Mouse (Mus musculus) layer of hippocampus, postnatal 25 days (tissue): ENCODE data around the gene Itgae. TPM values are rescaled to one million over a fixed set of nuclear protein-coding genes. Genes with fewer than 3 reads are reported as not detected.
A peak's percentile ranks its signal among the peaks of the same experiment; 100 is the strongest.

Experiments
- DNase-seq, 2 experiments: peaks; one replicate each; pipeline ENCODE4 v3.0.0; 2022; ENCODE audit warnings: mixed read lengths in 2 of 2, low spot score in 1 of 2; ENCODE audit errors: extremely low spot score in 1 of 2
- total RNA-seq, 2 experiments: library from RNA; stranded (reverse); gene quantifications; 2 replicates each; pipeline ENCODE4 v1.2.3; 2021

Itgae gene
- total RNA-seq, 2 experiments from 2014 or later: 0.12 to 0.15 TPM

DNA sequence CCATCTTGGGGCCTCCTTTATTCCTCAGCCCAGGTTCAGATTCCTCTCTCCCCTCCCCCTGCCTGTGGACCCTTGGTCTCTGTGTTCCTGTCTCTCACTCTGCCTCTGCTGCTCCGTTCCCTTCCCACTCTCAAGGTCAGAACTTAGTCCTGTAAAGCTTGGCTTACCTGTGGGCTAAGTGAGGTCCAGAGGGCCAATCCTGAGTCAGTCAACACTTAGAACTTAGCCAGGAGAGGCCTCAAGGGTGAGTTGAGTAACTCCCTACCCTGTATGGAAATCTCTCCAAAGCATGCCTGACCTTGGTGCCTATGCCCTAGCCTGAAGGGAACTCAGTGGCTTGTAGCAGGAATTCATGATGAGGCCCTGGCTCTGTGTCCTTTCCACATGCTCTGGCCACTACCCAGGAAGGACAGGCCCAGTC lies 53.9 kb downstream of the Itgae start:
- DNase-seq: no peak

DNA sequence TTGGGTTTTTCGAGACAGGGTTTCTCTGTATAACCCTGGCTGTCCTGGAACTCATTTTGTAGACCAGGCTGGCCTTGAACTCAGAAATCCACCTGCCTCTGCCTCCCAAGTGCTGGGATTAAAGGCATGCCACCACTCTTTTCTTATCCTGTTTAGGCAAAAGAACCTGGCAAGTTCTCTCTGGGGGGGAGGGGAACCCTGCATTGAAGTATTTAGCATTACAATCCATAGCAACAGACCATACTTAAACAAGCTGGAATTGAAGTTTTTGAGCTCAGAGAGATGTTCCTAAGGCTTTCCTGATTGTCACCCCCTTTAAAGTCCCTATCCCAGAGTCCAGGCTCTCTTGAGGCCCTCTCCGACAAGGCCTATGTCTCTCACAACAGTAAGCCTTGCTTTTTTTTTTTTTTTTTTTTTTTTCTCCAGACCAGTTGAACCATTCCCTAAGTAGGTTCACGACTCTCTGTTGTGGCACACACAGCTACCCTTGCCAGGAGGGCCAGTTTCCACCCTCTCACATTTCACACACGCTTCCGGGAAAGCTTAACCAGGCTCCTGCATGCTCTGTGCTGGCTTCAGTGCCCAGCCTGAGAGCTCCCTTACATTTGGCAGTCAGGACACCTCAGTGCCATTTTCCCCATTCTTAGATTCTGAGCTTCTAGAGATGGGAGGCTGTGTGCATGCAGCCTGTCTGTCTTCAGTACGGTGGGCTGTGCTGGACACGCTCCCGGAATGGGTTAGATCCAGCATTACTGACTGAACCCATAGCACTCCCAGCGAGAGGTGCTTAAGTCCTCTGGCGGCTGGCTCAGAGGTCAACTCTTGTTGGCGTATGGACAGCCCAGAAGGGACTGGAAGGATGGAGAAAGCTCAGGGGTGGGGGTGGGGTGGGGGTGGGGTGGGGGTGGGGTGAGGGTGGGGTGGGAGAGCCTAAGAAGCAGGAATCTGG lies 55.9 kb downstream of the Itgae start:
- DNase-seq: no peak

DNA sequence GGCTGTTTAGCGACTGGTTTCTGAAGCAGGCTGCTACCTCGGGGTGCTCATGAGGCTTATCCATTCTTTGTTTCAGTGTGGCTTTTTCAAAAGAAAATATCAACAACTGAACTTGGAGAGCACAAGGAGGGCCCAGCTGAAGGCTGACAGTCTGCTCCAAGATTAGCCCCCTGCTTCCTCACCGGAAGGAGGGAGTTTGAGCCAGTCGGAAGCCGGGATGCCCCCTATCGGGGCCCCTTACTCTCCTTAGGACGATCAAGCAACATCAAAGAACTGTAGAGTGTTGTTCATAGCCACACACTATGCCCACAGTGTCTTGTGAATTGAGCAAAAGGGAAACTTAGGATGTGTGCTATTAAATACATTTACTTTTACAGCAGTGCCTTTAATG lies 56.6 kb downstream of the Itgae start:
- DNase-seq: no peak

DNA sequence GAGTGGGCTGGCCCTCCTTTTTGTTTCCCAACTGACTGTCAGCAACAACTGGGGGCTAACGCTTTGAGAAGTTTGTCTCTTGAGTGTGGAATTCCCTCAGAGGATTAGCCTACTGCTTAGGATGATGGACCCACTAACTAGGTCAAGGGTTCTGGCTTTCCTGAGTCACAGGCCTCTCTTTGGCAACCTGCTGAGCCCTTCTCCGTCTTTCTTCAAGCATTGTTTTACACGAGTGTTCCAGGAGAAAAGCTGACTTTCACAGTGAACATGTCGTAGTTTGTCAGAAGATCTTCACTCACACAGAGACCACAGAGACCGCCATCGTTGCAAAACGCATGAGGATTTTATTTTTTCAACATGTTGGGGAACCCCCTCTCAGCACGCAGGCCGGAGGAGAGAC lies 57.8 kb downstream of the Itgae start:
- no peak for DNase-seq

DNA sequence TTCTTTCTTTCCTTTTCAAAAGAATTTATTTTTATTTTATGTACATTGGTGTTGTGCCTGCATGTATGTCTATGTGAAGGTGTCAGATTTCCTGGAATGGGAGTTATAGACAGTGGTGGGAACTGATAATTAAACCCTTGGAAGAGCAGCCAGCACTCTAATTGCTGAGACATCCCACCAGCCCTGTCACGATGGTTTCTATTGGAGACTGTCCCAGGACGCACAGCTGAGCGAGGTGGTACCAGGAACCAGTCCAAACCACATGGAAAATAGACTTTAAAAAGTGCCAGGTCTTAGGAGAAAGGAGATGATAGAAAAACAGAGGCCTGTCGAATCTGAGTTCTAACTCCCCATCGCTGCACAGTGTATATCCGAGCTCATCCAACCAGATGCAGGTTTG lies 64.7 kb downstream of the Itgae start:
- no peak for DNase-seq

DNA sequence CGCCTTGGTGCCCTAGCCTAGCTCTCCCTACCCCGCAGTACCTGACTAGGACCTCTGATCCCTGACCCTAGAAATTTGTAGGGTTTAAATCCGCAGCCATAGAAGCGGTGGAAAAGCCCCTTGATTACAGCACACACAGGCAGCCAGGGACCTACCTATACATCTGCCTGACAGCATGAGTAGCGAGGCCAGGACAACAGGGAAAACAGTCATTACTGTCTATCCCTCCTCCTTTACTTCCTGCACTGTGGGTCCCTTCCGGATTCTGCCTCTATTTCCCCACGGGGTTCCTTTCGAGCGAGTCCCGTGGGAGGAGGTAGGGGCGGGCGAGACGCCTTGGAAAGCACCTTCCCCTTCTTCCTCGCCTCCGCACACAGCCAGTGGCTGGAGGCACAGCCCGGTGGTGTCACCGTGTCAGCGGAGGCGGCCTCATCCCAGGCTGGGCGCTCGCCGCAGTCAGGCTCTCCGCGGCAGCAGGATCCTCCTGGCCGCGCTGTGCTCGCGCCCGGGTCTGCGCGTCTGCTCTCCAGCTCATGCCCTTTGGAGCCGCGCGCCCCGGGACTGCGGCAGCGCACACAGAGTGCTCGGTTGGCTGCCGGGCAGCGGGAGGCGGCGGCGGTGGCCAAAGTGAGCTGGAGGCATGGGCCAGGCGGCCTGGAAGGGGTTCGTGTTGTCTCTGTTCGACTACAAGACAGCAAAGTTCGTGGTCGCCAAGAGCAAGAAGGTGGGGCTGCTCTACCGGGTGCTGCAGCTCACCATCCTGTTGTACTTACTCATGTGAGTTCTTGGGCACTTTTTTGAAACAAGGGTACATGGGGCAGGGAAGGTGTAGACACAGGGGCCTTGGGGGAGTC lies 69.8 kb downstream of the Itgae start, which contains the start of gene P2rx5:
Gene P2rx5, plus strand, starts transcription at position 465 of the 854 bp plus-strand sequence.
- DNase-seq: peak in 1 of 2 experiments; percentile 10

DNA sequence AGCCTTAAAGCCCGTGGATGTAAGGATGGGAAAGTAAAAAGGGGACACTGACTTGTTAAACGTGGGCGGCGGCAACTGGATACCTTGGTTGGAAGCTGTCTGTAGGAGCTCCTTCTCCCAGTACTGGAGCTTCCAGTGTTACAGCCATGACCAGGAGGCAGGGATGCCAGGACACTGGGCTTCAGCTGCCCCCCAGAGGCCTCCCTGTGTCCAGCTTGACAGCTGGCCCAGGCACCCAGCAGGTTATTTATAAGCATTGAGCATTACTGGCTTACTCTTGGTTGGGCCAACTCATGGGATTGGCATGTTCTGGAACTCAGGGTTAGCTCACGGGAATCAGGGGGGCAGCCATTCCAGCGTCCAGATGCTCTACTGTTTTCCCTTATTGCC lies 70.4 kb downstream of the Itgae start:
- DNase-seq: no peak

DNA sequence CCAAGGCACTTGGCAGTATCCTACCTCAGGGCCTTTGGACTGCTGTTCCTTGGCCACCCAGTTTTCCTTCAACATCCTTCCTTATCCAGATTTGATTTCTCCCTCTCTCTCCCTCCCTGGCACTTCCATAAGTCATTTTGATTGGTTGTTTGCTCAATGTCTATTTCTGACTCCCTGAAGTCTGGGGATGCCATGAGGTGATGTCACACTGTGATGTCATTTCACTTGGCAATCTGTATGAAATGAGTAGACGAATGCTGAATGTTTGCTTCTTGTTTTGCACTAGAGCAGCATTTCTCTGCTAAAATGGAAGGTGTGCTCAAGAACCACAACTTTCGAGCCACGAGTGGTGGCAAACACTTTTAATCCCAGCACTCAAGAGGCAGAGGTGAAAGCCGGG lies 71.2 kb downstream of the Itgae start:
- no peak for DNase-seq

DNA sequence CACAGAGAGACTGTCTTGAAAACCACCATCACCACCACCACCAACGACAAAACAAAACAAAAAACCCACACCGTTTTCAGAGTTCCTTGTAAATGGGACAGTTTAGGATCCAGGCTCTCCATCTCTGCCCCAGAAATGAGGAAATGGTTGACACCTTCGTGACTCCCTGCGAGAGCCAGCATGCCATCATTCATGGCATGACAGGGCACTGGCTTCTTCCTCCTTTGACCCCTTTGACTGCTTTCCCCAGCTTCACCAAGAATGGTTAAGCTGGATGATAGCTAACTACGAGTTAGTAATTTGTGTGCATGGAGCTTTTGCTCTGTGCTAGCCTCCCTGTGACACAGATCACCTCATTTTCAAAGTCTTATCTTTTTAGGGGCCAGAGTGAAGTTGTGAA lies 71.9 kb downstream of the Itgae start:
- DNase-seq: no peak

DNA sequence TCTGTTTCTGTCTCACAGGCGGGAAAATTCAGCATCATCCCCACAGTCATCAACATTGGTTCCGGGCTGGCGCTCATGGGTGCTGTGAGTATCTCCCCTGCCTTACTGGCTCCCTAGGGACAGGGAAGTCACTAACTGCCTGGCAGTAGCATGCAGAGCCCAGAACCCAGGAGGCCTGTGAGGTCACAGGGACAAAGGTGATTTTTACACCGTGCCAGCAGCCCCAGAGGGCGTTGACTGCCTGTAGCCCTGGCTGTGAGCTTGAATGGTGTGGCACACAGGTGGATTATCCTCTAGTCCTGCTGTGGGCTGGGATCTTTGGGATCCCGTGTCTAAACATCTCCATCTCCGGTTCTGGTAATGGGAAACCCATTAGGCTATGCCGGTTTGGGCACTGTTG lies 77.7 kb downstream of the Itgae start:
- no peak for DNase-seq

DNA sequence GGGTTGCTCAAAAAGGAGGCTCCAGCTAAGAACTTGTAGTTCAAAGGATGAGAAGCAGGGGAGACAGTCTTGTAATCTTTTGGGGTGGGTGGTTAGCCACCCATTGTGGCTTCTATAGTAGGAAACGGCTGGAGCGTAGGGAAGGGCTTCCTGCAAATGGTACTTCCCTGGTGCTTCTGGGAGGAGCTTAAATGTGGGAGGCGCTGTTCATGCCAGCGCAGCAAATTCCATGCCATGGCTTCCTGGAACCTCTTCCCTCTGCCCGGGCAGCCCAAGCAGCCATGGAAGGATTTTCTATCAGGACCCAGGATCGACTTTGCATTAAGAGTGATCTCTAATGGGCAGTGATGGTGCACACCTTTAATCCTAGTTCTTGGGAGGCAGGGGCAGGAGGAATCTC lies 78.2 kb downstream of the Itgae start:
- DNase-seq: no peak

DNA sequence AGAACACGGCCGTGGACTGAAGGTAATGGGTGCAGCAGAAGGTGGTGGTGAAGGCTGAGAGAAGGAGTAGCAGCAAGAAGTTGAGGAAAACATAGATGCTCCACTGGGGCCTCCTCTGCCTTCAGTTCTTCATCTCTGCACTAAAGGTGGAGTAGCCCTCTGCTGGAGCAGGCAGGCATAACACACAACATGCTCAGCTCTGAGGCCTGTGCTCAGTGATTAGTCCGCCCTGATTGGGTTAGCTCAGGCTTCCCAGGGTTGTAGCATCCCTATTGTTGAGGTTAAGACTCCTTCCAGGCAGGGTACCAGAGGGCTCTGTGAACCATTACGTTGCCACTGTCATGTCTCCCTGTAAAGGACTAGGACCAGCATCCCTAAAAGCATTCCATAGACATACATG lies 78.8 kb downstream of the Itgae start:
- peak in 1 of 2 experiments; percentile 74 for DNase-seq

DNA sequence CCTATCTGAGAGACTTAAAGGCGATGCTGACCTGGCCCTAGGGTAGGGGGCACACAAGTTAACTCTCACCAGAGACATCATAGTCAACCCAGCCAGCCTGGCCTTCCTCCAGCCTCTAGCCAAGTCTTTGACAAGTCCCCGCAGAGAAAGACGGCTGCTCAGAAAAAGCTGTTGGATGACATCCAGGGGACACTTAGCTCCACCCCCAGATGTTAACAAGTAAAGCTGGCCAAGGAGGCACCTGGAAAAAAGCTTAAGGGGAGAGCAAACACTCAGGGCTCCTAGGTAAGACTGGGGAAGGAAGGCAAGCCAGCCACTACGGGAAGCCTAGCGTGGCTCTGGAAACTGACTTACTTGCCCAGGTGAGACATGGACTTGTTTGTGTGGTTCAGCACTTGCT lies 81.8 kb downstream of the Itgae start:
- DNase-seq: no peak

DNA sequence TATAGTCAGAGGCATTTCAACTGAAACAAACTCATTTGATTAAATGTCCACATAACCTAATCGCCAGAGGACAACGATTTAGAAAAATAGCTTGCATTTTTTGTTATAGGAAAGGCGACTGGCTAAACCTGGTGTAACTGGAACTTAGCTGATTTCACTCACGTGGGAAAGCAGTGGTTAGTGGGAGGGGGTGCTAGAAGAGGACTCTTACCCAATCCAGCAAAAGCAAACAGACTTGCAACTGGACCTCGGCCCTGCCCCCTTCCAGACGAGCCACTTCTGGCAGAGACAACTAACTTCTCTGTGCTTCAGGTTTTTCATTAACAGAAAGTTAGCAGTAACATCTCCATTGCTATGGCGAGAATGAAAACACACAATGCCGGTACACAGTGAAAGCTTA lies 85.2 kb downstream of the Itgae start:
- no peak for DNase-seq

DNA sequence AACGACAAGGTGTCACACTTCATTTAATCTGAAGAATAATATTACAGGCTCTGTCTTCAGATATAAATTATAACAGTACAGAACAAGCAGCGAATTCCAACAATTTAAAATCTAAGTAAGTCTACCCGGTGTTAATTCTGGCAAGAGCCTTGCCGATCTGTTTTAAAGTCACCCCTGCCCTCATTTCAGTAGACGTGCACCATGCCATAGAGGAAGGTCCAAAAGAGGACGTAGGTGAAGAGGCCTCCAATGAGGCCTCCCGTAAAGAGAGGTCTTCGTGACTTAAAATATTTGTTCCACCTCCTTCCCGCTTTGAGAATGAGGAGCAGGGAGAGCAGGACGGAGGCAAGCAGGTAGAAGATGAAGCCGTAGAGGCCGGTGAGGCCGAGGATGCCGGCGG lies 85.8 kb downstream of the Itgae start:
- DNase-seq: no peak

DNA sequence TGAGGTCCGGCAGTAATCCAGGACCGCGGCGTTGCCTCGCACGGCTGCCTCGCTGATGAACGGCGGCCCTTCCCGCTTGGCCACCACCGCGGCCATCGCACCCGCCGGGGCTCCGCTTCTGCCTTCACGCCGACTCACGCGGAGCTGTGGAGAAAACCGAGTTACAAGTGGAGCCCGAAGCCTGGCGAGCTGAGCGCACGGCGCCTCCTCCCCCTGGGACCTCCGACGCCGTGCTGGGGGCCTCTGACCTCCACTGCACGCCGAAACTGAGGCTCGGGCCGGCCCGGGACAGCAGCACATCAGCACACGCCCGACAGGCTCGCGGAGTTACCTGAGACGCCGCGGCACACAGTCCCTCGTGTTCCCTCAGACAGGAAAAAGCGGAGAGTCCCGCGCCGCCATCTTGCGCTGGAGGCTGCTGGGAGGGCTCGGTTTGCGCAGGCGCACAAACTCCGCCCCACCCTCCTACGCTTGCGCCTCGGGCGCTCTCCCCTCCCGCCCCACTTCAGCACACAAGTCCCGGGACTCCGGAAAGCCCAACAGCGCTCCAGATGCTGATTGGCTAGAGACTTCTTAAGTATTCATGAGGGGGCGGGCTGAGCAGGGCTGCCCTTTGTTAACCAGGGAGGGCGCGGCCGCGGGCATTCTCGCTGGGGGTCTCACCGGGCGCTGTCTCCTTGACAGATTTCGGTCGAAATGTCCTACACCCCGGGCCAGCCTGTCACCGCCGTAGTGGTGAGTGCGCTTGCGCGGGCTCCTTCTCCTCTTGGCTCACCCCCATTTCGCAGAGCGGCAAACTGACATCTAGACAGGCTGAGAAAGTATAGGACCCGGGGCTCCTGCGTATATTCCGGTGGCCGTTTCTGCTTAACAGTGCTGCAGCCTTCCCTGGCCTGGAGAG lies 86.5 kb downstream of the Itgae start, which contains the start of the genes Emc6 and Tax1bp3:
Gene Emc6, minus strand, starts transcription at position 430 of the 901 bp plus-strand sequence.
Gene Tax1bp3, plus strand, starts transcription at position 476 of the 901 bp plus-strand sequence.
- DNase-seq: peak; percentile 88 to 94

DNA sequence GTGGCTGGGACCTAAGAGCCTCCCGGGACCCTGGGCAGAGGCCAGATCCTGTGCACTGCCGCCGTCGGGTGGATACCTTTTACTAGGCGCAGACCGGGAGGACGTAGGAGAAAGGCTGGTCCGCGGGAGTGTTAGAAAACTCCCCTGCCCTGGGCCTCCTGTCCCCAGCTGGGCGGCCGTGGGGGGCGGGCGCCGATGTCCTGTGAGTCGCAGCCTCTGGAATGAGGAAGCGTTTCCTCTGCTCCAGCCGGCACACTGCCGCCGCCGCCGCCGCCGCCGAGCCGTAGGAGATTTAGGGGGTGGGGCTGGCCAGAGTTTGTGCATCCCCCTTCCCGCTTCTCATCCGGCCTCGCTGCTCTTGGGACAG lies 87.1 kb downstream of the Itgae start:
- DNase-seq: peak in 1 of 2 experiments; percentile 23

DNA sequence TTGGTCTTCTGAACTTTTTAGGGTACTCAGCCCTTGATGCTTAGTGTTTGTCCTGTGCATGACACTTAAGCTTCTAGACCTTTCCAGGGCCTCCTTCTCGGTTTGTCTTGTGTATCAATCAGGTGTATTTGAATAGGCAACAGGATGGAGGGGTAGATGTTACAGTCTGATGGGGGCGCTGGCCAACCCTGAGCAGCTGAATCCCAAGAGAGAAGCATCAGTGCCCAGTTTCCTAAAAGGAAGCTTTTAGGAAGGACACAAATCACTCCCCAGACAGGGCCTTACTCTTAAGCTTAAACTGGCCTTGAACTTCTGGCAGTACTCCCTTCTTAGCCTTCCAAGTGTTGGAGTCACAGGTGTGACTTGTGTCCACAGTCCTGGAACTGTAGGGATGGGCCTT lies 87.5 kb downstream of the Itgae start:
- no peak for DNase-seq

DNA sequence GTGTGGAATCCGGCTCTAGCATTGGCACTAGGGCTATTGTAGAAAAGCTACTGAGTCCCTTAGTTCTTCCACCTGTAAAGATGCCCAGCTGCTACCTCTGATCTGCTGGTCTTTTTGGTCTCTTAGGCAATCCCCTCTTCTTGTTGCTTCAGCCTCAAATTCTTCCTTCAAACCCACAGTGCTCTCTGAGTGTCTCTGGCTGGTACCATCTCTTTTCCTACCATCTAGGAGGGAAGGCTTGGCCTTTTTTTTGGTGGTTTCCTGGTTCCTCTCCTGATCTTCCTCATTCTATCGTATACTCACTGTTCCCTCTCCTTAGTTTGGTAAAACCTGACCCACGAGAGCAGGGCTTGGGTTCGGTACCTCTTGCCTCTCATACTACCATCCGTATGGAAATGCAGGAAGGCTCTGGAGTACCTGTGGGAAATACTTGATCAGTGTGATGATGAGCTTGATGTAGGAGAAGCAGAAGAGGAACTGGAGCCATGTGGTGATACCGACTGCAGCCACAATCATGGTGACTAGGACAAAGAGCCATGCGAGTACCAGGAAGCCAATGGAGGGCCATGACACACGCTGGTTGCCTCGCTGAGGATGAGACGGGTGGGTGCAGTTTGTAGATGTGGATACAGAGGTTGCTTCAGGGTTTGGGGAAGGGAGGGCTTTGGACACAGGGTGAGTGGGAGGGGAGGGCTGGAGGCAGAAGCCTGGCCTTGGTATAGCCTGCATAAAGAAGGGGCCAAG lies 95.7 kb downstream of the Itgae start:
- no peak for DNase-seq
